Mouse (Mus musculus): ENCODE data around the gene Plin4.

Gene Plin4

DNA sequence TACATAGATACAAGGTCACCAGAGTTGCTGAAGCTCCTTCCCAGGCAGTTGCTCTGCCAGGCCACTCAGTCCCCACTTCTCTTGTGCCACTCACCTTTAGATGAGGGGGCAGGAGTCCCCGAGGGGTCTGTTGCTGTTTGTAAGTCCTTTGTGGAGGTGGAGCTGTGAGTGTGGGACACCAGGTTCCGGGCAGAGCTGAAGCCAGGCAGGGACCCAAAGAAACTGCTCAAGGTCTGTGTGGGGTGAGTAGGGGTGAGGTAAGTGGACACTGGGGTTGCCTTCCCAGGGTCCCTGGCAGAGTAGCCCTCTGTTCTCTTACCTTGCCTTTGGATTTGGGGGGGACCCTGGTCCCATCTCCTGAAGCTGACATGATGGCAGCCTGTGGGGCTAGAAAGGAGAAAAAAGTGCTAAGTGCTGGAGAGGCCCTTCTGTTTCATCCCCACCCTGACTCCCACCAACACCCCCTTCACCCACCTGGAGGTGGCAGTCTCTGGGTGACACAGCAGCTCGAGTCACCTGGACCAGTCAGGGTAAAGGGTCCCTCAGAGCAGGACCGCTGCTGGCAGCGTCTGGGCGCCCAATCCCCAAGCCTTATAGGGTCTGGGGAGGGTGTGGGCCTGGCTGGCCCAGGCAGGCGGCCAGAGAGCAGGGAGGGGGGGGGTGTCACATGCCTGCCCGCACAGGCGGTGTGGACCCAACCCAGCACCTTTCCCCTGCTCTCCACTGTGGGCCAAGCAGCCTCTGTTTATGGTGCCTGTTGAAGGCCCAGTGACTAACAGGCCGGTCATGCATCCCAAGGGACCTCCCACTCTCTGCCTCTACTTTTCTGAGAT is at the start of gene Plin4:
Gene Plin4, minus strand, starts transcription at position 585 of the 833 bp plus-strand sequence.
- DNase-seq (ENCODE audit: low spot score in 2 of 2), result no peak

DNA sequence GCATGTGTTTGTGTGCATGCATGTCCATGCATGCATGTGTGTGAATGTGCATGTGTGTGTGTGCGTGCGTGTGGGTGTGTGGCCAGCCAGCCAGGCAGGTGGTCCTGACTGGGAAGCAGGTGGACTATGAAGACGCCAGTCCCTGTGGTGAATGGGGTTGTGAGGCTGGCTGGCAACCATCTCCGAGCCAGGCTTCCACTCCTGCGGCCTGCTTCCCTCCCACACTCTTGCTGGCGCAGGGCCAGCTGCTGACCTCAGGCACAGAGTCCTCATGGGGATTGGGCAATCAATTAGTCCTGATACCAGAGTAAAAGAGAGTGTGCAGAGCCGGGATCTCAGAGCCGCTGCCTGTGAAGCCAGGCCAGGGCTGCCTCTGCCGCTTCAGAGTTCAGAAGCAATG is 44.0 kb upstream of the Plin4 start:
- DNase-seq (ENCODE audit: low spot score in 2 of 2), result no peak

DNA sequence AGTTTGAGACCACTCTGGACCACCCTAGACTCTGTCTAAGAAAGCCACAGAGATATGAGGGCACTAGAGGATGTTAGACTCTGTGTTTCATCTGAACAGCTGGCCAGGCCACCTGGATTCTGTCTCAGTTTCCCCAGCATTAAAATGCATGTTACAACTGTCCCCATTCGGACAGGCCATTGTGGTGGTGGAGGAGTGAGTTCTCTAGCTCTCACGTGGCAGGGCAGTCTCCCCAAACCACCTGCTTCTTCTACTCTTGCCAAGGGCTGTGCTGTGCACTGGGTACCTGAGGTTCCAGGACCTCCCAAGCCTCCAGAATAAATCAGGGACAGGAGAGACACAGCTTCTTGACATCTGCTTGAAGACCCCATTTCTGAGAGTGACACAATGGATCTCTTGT is 40.3 kb upstream of the Plin4 start:
- no peak for DNase-seq (ENCODE audit: low spot score in 2 of 2)

DNA sequence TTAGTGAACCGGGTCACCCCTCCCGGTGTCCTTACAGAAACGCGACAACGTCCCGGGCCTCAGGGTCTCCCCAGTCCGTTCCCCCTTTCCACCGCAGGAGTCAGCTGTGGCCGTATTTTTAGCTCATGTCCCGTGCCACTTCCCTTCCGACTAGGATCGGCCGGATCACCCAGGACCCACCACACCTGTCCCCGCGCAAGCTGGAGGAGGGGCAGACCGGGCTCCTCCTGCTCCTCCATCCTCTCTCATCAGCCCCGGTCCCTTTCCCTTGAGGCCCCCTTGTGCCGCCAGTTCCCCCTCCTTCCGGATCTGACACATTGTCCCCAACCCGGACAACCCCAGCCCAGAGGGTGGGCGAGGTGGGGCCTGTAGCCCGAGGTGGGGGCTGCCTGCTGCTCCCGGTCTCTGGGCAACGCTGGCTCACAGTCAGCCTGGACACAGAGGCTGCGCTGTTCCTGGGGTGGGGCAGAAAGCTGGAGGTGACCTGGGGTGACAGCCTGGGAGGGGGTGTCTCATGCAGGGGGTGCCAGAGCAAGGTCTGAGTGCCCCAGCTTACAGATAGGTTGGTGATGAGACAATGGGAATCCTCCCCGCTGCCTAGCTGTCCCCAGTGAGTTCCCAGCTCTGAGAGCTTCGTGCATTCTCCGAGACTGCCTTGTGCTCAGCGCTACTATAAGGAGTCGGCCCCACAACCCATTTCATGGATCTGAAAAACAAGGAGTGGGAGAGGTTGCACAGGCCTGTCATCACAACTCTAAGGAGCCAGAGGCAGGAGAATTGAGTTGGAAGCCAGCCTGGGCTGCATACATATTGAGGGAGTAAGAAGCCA is 39.4 kb upstream of the Plin4 start:
- DNase-seq (ENCODE audit: low spot score in 2 of 2), result no peak

DNA sequence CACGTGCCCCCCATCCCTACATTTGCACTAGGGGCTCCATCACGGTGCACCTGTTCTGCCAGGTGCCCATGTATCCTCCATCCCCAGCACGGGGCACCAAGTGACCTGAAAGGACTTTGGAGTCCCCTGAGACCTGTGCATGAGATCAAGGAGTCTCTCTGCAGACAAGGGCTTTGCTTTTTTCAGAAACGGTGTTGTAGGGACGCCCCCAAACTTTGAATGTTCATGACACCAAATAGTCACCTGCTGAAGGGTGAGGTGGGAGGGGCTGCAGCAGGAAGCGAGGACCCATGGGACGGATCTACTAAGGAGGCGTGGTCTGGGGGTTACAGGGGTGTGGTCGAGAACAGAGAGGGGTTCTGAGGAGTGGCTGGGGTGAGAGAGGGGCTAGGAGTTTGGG is 38.7 kb upstream of the Plin4 start:
- DNase-seq (ENCODE audit: low spot score in 2 of 2), result no peak

DNA sequence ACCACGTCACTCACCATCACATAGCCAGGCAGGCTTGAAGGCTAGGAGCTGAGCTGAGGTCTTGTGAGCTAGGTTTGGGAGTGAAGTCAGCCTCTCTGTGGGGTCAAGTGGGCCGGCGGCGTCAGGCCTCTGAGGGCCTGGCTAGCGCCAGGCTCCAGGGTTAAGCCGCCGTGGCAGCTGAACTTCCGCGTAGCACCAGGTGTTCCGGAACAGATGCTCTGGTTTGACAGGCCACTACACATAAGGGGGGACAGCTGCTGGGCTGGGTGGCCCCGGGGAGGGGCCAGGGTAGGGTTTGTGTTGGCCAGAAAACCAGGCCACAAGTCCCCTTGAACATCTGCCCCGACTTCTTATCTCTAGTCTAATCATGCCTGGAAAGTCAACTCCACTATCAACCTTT is 37.8 kb upstream of the Plin4 start:
- no peak for DNase-seq (ENCODE audit: low spot score in 2 of 2)

DNA sequence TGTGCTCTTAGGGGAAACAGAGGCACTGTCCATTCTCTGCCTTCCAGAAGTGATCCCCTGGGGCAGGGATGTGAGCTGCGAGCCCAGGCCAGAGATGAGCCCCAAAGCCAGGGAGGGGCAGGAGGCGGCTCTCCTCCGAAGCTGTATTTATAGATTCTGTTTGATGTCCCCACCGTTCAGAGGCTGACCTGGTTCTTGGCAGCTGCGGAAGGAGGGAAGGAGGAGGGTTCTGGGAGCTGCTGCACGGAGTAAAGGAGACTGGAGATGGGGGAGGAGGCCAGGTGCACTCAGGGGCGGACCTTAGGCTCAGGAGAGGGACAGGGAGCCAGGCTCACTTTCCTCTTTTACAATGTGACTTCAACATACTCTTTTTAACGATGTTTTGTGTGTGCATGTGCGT is 36.5 kb upstream of the Plin4 start:
- no peak for DNase-seq (ENCODE audit: low spot score in 2 of 2)

DNA sequence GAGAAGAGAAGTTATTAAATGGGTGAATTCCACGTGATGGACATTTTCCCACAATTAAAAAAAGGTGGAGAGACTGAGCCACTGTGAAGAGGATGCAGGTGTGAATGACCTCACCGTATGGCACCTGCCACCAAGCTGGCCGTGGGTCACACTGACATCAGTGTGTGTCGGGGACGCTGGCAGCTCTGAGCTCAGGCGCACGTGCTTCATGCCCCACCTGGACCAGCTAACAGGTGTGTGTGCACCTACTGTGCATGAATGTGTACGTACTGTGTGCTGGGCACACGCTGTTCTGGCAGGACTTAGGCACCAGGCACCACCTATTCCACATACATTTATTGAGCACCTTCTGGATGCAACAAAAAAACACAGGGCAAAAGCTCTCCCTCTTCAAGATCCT is 34.9 kb upstream of the Plin4 start:
- DNase-seq (ENCODE audit: low spot score in 2 of 2), result no peak

DNA sequence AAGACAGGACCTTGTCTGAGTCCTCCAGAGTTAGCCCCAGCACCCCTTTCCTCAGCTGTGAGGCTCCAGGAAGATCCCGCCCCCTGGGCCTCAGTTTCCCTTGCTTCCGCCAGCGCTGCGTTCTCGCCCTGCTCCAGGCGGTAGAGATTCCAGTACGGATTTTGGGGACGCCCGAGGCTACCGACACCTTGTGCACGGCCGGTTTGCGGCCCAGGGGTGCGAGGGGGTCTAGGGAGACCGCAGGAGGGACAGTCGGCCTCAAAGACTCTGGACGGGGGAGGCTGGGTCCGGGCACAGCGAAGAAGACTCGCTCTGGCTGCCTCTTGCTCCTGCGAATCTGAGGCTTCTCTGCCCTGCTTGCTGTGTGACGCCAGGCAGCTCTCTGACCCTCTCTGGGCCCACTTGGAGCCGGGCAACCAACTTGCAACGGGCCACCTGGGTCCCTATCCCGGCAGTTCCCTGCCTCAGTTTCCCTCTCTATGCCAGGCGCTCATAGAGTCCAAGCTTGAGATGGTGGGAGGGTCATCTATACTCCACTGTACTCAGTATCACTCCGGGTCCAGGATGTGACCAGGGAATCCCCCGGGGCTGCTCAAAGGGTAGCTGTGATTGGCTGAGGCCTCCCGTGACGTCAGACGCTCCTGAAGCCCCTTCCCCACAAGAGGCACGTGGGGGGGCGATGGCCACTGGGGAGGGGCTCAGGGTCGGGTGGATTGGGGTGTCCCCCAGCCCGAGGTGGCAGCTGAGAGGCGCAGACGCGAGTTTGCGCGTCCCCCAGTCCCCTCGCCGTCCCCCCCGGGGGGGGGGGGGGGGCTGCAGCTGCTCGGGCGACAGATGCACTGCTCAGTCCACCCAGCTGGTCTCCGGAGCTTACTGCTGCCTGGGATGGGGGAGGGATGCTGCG is 32.4 kb upstream of the Plin4 start:
- DNase-seq (ENCODE audit: low spot score in 2 of 2), result peak in 1 of 2 experiments; percentile 56

DNA sequence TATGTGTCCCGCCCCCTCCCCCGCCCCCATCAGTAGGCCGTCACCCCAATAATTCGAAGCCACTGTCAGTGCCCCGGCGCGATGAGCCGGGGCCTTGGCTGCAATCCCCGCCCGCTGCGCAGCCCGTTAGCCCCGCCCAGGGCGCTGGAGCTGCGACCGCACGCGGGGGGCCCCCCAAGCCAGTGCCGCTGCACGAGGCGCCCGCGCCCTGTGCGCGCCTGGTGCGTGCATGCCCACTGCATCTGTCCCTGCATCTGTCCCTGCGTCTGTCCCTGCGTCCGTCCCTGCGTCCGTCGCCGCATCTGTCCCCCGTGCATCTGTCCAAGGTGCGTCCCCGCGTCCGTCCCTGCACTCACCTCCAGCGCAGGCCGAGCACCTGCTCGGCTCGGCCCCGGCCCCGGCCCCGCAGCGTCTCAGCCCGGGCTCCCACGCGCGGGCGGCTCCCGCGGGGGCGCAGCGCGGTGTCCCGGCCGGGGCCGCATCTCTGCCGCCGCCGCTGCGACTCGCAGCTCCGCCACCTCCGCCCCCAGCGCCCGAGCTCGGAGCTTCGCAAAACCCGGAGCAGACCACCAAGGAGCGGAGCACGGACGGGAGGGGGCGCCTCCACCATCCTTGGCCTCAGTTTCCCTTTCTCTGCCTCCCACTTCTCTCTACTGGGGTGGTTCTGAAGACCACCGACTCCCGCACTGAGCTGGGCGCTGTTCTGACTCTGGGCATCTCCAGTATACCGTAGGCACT is 30.4 kb upstream of the Plin4 start, which contains the start of gene Sema6b:
Gene Sema6b, minus strand, starts transcription at position 486 of the 738 bp plus-strand sequence.
- peak in 1 of 2 experiments; percentile 68 for DNase-seq (ENCODE audit: low spot score in 2 of 2)

DNA sequence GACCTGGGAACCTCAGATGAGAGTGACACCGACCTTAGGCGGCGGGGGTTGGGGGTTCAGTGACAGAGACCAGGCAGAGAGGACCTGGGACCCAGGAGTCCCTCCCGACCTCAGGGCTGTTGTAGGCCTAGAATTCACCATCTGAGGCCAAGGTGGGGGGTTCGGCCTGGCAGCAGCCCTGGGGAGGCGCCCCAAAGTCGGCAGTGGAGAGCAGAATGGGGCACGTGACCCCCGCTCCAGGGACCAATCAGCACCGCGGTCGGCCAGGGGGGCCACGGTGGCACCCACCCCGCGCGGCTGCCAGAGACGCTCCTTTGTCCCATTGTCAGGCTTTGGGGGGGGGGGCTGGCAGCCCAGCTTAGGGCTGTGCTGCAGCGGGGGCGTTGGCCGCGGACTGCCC is 29.8 kb upstream of the Plin4 start:
- no peak for DNase-seq (ENCODE audit: low spot score in 2 of 2)

DNA sequence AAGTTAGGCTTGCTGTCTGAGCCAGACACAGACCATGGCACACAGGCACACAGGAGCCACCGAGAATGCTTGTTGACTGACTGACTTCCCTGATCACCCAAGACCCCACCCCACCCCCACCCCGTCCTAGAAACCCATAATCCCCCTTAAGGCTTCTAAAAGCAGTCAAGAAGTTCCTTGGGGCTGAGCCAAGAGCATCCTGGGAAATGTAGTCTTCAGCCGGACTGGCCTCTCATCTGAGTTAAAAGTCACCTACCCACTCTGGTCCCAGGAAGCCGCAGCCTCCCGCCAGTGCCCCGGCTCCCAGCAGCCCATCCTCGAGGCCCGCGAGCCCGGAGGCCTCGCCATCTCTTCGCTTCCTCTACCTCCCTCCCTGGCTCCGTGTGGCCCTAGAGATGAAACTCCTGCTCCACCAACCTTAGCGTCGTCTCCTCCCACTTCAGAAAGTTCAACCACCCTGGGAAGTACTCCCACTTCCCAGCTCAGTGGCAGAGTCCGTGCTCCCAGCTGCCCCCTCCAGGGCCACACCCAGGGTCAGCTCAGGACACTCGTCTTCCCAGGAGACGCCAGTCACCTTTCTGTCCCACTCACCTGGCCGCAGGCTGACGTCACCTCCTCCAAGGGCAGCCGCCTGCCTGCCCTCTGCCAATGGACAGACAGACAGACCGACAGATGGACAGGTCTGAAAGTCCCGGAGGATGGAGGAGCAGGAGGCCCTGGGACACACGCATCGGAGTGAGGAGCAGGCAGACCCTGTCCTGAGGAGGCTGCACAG is 28.4 kb upstream of the Plin4 start:
- no peak for DNase-seq (ENCODE audit: low spot score in 2 of 2)

DNA sequence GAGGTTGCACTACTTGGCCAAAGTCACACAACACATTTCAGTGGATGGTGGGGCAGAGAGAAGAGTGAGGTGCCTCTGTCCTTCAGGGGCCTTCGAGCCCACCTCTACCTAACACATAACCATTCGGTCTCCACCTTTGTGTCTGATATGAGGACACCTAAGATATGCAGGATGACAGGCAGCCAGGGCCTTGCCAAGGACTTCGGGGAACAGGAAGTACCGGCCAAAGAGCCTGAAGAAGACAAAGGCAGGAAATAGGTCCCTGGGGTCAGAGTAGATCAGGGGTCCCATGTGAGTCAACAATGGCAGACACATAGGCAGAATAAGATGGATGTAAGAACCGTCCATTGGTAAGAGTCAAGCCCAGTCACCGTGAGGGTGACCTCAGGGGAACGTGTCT is 27.0 kb upstream of the Plin4 start:
- no peak for DNase-seq (ENCODE audit: low spot score in 2 of 2)

DNA sequence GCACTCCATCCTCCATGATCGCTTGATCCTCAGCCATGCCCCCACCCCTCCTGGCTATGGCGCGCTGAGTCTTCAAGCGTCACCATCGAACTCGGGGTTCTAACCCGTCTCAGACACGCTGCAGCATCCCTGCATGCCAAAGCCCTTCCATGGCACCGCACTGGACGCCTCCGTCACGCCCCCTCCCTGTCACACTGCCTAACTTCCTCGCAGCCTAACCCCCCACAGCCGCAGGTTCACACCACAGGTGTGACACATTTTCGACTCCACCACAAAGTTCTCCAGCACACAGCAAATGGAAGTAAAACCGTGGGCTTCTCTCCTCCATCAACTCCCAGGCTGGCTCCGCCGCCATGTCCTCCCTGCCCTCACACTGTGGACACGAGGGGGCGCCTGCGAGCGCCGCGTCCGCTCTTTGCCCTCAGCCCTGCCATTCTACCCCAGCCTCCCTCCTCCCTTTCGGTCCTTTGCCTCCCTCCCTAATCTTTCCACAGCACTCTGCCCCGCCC is 24.9 kb upstream of the Plin4 start:
- DNase-seq (ENCODE audit: low spot score in 2 of 2), result peak; percentile 67 to 87

DNA sequence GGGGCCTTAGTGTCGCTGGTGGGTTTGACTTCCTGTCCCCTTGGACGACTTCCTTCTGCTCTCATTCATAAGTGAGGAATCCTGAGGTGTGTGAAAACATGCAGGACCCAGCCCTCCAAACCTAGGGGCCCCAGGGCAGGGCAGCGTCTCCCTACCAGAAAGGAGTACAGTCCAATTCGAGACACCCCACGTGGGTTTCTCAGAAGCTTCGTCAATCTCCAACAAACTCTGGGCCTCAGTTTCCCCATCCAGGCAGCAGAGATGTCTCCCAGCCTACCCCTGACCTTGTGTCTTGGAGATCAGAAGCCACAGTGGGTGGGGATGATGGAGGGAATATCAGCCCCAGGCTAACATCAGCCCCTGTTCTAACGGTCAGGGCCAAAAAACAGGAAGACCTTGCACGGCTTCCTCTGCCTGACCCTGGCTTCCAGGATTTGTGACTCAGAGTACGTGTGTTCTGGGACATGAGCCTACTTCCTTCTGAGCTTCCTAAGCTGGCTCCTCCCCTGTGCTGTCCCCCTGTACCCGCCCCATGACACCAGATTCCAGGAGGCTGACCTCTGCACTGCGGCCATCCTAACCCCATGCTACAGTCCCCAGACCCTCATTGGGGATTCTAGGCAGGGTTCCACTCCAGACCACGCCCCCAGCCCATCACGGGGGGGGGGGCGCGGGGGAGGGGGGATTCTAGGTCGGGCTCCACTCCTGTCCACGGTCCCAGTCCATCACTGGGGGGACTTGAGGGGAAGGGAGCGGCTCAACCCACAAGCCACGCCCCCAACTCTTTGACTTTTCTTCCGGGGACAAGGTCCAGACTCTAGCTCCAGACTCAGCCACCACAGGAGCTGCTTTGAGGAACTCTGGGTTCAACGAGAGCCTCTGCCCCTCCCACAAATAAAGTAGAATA is 24.1 kb upstream of the Plin4 start:
- DNase-seq (ENCODE audit: low spot score in 2 of 2), result no peak

DNA sequence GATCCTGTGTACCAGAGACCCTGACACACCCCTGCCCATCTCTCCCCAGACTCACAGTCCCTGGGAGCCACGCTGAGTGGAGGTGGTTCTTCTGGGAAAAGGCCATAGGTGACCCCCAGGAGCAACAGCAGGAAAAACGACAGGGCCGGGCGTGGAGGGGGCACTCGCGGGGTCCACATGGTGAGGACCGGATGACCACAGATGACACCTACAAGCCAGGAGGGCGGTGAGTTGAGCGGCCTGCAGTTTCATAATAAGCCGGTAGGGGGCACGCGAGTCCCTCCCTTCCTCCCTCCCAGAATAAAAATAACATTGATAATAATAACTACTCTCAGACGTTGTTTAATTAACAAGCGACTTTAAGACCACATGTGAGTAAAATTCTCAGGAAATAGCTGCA is 23.1 kb upstream of the Plin4 start:
- peak; percentile 66 to 83 for DNase-seq (ENCODE audit: low spot score in 2 of 2)

DNA sequence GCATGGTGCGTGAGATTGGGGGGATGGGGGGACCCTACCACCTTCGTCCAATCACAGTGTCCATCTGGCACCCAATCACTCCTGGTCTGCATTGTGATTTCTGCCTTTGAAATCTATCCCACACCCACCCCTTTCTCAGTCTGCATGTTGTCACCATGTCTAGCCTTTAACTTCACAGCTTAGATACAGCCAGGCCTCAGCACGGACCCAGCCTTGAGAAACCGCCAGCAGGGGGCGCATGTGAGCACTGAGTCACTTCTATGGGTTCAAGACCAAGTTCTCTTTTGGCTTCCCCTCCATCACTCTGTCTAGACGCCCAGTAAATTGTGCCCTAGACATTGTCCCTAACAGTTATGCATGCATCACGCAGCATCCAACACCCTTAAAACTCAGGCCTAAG is 22.2 kb upstream of the Plin4 start:
- DNase-seq (ENCODE audit: low spot score in 2 of 2), result peak; percentile 75 to 88

DNA sequence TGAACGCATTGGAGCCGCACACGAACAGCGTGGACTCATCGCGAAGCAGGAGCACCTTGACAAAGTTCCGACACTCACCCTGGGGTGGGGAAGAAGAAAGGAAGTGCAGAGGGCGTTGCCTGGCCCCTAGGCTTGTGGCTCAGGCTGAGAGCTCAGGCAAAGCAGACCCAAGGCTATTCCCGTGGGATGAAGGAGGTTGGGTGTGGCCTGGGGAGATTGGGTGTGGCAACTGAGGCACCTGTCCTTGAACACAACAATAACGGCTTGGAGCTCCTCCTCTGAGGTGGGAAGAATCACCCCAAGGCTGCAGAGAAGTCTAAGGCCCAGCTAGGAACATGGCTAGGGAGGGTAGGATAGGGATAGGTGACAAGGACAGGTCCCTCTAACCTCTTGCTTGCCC is 21.5 kb upstream of the Plin4 start:
- no peak for DNase-seq (ENCODE audit: low spot score in 2 of 2)

DNA sequence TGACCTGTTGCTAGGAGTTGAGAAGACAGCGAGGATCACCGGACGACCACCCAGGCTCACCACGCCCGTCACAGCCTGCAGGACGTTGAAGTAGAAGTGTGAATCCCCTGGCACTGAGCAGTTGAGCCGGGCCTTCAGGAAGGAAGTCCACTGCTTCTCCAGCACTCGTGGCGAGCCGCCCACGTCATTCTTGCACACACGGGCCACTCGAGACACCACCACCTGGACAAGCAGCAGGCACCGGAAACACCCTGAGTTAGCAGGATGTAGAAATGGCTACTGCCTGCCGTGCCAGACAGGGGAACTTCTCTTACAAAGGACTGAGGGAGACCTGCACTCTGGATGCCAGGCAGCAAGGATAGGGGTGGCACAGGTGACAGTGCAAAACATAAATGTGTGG is 18.6 kb upstream of the Plin4 start:
- DNase-seq (ENCODE audit: low spot score in 2 of 2), result no peak

Data from spleen, postnatal 10 days (tissue).